Mouse (Mus musculus) C2C12 (cell line): Measurements from ENCODE around the gene Cldn12.

ENCODE experiments used
- CEBPB ChIP-seq: IDR thresholded peaks from one replicate; pipeline ENCODE4 v1.6.1; 2011; ENCODE audit warnings: low read depth, mild to moderate bottlenecking, control low read depth, moderate library complexity
- CTCF ChIP-seq: IDR thresholded peaks from one replicate; pipeline ENCODE4 v1.5.1; 2011; ENCODE audit not compliant: control insufficient read depth, insufficient read depth, insufficient read length
- FOSL1 ChIP-seq: IDR thresholded peaks from one replicate; pipeline ENCODE4 v1.8.0; 2011; ENCODE audit warnings: mild to moderate bottlenecking, low read length; ENCODE audit not compliant: poor library complexity, insufficient read depth, severe bottlenecking
- MAX ChIP-seq: IDR thresholded peaks from one replicate; pipeline ENCODE4 v1.6.1; 2011; ENCODE audit warnings: mild to moderate bottlenecking, control low read depth
- MYOD1 ChIP-seq: IDR thresholded peaks from one replicate; pipeline ENCODE4 v1.6.1; 2011; ENCODE audit warnings: low read depth; ENCODE audit not compliant: control insufficient read depth, insufficient read length
- MYOG ChIP-seq: IDR thresholded peaks from one replicate; pipeline ENCODE4 v1.6.1; 2011; ENCODE audit not compliant: control insufficient read depth, insufficient read length; ENCODE audit errors: extremely low read depth
- USF1 ChIP-seq: IDR thresholded peaks from one replicate; pipeline ENCODE4 v1.6.1; 2011; ENCODE audit warnings: low read depth, mild to moderate bottlenecking, control low read depth, moderate library complexity

- TF ChIP-seq CTCF, result no peak
- TF ChIP-seq USF1, result no peak
- TF ChIP-seq CEBPB, result no peak
- TF ChIP-seq MAX, result no peak
- TF ChIP-seq MYOG, result no peak
- TF ChIP-seq FOSL1, result no peak
- no peak for TF ChIP-seq MYOD1
Observed at GRCm38 (mm10) chr5:5508231-5508630, 6.5 kb downstream of the Cldn12 start.
